Mouse (Mus musculus) C2C12 (cell line): Measurements from ENCODE around the gene Ptms.

ENCODE experiments used
- CEBPB ChIP-seq: IDR thresholded peaks from one replicate; pipeline ENCODE4 v1.6.1; 2011; ENCODE audit warnings: low read depth, mild to moderate bottlenecking, control low read depth, moderate library complexity
- CTCF ChIP-seq: IDR thresholded peaks from one replicate; pipeline ENCODE4 v1.5.1; 2011; ENCODE audit not compliant: control insufficient read depth, insufficient read depth, insufficient read length
- MAX ChIP-seq: IDR thresholded peaks from one replicate; pipeline ENCODE4 v1.6.1; 2011; ENCODE audit warnings: mild to moderate bottlenecking, control low read depth
- USF1 ChIP-seq: IDR thresholded peaks from one replicate; pipeline ENCODE4 v1.6.1; 2011; ENCODE audit warnings: low read depth, mild to moderate bottlenecking, control low read depth, moderate library complexity

DNA sequence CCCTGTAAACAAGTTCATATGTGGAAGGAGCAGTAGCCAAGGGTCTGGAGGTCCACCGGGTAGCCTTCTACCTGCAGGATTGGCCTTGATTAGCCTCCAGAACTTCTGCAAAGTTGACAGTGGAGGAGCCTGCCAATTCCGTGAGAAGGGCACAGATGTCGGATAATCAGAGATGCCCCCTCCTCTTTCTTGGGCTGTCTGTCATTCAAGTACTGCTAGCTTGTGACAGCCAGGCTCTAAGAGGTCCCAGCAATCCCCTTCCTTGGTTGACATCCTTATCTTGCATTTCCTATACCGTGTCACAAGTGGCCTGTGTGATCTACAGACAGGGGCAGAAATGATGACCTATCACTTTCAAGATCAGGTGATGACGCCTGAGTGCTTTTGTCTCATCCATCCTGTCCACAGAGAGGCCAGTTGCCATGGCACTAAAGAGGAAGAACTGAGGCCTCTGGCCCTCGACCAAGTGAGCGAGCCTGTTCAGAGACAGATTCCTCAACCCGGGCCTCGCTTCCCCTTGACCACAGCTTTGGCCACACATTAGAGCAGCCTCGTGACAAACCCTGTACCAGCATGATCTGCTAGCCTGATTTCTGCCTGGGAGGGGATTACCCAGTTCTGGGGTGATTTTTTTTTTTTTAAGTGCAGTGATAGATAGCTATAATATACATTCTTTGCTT, 19.0 kb downstream of the Ptms start:
- no peak for TF ChIP-seq CTCF
- TF ChIP-seq MAX, result no peak
- no peak for TF ChIP-seq CEBPB
- no peak for TF ChIP-seq USF1
